Mouse (Mus musculus): ENCODE measurements around the gene Nup85.
"Not testable (repeated sequence)": the region's sequence is repeated elsewhere in the genome, so short reads cannot be mapped to it uniquely, and the experiment has no call there.

Nup85 gene

GRCm38 (mm10) chr11:115564064-115564809 lies at the start of gene Nup85:
Gene Nup85 (plus strand): TSS chr11:115564434.
- peak; percentile 97 for DNase-seq (ENCODE audit: low spot score)

DNA sequence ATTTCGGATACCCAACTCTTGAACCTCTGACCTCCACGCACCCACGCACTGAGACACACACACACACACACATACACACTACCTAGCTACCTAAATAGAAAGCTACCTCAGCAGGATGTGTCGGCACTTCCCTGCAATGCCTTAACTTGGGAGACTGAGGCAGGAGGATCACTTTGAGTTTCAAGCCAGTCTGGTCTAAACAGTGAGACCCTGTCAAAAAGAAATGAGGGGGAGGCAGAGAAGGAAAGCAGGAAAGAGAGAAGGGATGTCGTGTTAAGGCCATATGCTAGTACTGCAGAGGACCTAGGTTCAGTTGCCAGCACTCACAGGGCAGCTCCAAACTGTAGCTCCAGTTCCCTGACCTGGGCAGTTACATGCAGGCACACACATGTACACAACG lies 49.2 kb upstream of the Nup85 start:
- no peak for DNase-seq (ENCODE audit: low spot score)

GRCm38 (mm10) chr11:115516942-115517341 lies 47.3 kb upstream of the Nup85 start:
- DNase-seq (ENCODE audit: low spot score): no peak

GRCm38 (mm10) chr11:115518693-115519092 lies 45.5 kb upstream of the Nup85 start:
- no peak for DNase-seq (ENCODE audit: low spot score)

- DNase-seq (ENCODE audit: low spot score): no peak
Measured at GRCm38 (mm10) chr11:115519581-115519980, 44.7 kb upstream of the Nup85 start.

DNA sequence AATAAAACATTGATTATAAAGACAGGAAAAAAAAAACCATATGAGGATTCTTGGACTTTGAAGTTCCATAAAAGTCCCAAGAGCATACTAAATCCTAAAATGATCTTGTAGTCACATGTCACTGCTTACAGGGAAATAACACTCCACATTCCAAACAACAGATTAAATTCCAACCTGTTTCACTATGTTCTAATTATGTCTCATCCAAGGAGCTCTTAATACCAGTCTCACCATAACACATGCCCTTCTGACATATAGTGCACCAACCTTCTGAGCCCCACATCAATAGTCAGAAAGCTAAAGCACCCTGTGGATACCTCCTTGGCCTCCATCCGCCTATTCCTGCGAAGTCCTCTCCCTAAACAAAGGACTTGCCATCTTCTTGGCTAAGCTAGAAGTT lies 44.0 kb upstream of the Nup85 start:
- no peak for DNase-seq (ENCODE audit: low spot score)

DNA sequence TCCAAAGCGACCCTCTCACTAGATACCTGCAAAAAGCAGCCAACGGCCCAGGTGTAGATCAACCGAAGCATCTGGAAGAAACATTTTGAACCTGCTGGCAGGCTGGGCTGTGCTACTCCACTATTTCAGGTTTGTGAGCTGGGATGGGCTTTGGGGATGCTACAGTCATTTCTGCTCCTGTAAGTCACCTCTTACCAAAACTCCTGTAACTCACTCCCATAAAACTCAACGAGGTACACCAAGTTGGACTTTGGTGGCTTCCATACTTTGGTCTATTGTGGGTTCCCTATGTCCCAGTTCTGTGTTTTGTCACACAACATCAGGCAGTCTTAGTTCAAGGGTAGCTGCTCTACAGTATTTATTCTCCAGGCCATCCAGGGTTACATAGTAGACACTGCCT lies 43.2 kb upstream of the Nup85 start:
- no peak for DNase-seq (ENCODE audit: low spot score)

GRCm38 (mm10) chr11:115522238-115522637 lies 42.0 kb upstream of the Nup85 start:
- DNase-seq (ENCODE audit: low spot score): no peak

DNA sequence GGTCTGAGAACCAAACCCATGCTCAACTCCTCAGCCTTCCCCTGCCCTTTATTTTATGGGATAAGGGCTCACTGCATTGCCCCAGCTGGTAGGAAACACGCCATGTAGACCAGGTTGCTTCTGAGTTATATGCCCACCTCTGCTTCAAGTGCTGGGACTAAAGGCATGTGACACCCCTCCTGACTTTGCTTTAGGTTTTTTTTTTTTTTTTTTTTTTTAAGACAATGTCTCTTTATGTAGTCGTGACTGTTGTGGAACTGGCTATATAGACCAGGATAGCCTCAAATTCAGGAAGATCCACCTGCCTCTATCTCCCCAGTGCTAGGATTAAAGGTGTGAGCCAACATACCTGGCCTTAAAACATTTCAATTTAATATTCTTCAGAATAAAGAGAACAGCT lies 41.5 kb upstream of the Nup85 start:
- no peak for DNase-seq (ENCODE audit: low spot score)

GRCm38 (mm10) chr11:115526446-115526845 lies 37.8 kb upstream of the Nup85 start:
- not testable (repeated sequence) for DNase-seq (ENCODE audit: low spot score)

DNA sequence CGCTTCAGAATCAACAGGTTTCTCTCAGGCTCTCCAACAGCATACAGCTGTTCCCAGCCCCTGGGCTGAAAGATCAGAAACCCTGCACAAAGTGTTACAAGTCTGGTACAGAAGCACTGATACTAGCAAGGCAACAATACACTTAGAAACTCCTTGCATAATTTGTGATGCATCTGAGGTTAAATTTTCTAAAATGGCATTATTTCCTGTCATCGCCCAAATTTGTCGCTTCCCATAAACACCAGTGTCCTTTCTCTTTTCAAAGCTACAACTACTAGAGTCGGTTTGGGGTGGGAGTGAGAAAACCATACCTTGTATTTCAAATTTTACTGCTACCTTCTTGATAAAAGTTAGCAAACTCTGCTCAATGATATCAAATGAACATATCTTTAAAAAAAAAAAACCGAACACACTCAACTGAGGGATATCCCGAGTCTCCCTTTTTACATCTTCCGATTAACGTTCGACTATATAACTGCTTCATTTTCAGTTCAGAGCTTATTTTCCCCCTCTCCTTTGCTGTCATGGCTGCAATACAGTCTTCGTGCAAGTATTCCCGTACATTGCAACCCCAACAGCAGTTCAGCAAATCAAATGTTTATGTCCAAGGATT lies 29.4 kb upstream of the Nup85 start:
- no peak for DNase-seq (ENCODE audit: low spot score)

DNA sequence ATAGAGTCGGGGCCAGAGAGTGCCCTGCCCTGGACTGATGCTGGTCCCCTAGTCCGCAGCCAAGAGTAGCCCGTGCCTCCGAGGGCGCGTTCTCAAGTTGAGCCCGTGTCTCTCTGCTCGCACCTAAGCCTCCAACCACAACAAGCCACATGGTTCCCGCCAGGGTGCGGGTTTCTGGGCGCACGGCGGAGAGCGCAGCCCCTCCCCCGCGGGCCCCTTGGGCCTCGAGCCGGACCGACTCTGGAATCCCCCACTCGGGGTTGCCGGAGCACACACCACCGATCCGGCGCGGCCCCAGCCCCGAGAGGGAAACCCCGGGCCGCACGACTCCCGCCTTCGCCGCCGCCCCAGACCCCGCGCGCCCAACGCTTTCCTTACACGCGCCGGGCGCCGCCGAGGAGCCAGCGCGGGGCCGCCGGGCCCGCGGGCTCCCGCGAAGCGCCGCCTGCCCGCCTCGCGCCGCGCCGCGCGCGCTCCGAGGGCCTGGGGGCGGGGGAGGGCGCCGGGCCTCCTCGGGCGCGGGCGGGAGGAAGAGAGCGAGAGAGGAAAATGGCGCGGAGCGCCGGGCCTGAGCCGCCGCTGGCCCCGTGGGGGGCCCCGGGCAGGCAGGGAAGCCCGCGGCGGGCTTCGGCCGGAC lies 28.7 kb upstream of the Nup85 start:
- DNase-seq (ENCODE audit: low spot score): peak; percentile 80

GRCm38 (mm10) chr11:115536038-115536681 lies 28.1 kb upstream of the Nup85 start, which contains the start of gene Sumo2:
Gene Sumo2 (minus strand): TSS chr11:115536276.
- DNase-seq (ENCODE audit: low spot score): peak; percentile 98

GRCm38 (mm10) chr11:115536856-115537568 lies 27.2 kb upstream of the Nup85 start:
- DNase-seq (ENCODE audit: low spot score): peak; percentile 58

DNA sequence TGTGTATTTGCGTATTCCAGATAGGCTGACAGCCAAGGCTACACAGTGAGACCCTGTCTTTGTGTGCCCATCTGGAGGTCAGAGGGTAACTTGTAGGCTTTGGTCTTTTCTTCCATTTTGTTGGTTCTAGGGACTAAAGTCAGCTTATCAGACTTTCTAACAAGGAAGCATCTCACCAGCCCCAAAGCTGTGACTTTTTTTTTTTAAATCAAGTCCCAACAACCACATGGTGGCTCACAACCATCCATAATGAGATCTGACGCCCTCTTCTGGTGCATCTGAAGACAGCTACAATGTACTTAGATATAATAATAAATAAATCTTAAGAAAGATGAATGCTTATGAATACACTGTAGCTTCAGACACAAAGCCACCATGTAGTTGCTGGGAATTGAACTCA lies 26.2 kb upstream of the Nup85 start:
- no peak for DNase-seq (ENCODE audit: low spot score)

DNA sequence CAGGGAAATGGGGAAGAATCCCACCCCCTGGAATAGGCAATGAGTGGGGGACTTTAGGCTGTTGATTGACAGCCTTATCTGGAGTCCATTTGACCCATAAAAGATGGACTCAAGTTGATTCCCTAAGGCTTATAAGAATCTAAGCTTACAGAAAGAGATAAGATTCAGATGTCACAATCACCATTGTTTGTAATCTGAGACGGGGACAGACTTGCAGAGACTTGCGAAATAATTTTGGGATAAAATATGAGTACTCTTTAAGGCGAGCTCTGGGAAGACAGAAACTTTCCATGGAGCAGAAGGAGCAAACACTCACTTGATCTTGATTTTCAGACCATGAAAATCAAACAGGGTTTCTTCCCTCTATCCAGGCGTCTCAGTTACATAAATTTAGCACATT lies 20.7 kb upstream of the Nup85 start:
- no peak for DNase-seq (ENCODE audit: low spot score)

DNA sequence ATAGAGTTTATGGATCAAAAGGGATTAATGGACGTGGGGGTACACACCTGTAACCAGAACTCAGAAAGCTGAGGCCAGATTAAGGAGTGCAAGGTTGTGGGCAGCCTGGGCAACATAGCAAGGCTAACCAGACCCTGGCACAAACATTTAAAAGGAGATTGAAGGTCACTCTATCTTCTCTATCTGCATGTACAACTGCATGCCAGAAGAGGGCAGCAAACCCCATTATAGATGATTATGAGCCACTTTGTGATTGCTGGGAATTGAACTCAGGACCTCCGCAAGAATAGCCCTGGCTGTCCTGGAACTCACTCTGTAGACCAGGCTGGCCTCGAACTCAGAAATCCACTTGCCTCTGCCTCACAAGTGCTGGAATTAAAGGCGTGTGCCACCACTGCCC lies 11.5 kb upstream of the Nup85 start:
- no peak for DNase-seq (ENCODE audit: low spot score)

- DNase-seq (ENCODE audit: low spot score): no peak
Measured at GRCm38 (mm10) chr11:115555717-115556116, 8.5 kb upstream of the Nup85 start.

DNA sequence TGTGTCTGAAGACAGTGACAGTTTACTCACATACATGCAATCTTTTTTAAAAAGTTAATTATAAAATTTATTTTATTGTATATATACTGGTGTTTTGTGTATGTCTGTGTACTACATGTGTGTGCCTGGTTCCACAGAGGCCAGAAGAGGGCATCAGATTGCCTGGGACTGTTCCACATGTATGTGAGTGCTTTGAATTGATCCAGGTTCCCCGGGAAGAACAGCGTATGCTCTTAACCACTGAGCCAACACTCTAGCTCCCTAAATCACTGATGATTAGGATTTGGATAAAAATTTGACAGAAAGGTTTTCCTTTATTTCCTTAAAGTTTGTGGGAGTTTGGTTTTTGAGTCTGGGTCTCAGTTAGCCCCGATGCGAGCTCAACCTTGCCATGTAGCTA lies 828 bp upstream of the Nup85 start:
- DNase-seq (ENCODE audit: low spot score): no peak

DNA sequence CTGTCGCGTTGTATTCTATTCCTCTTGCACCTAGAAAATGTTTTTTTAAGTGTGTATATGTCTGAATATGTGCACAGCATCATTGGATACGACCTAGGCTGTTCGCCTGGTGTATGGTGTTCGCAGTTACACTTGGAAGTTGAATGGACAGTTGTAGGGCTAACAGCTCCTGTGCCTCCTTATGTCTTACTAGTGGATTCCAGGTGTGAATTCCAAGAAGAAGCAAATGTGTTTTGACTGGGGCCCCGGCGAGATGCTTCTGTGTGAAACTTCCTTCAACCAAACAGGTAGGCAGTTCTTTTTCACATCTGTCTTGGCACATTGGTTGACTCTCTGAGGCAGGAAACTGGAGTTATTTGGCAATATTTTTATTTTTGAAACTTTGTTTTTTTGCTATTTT lies 727 bp downstream of the Nup85 start:
- DNase-seq (ENCODE audit: low spot score): no peak

GRCm38 (mm10) chr11:115579080-115579479 lies 14.8 kb downstream of the Nup85 start:
- DNase-seq (ENCODE audit: low spot score): no peak

All from testis, postnatal 14 days (tissue).